Mouse (Mus musculus) lung, postnatal 0 days (tissue): ENCODE measurements around the gene B3galt6.

Experiments used
- CTCF ChIP-seq: IDR thresholded peaks from 2 replicates; pipeline ENCODE4 v1.5.1; 2016; ENCODE audit warnings: antibody characterized with exemption, mild to moderate bottlenecking
- EP300 ChIP-seq: IDR thresholded peaks from 2 replicates; pipeline ENCODE4 v1.6.1; 2016; ENCODE audit warnings: antibody characterized with exemption, mild to moderate bottlenecking, control low read depth

DNA sequence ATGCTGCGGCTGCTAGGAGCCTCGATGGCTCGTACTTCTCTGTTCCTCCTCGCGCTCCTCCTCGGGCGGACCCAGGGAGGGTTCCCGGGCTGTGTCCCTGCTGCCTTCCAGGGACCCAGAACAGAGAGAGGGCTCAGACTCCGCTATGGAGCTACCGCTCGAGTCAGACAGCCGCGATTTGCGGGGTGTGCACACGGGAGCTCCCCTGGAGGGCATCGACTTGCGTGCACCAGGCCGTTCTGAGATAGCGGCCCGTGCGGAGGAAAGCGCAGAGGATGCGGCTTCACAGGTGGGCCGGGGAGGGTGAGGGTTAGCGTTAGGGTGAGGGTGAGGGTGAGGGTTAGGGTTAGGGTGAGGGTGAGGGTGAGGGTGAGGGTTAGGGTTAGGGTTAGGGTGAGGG lies 42.5 kb upstream of the B3galt6 start:
- TF ChIP-seq CTCF (no peak), EP300 (no peak)
